Mouse (Mus musculus) testis, postnatal 14 days (tissue): ENCODE results near the gene Armc8.

ENCODE experiments used
- DNase-seq: peaks from one replicate; pipeline ENCODE4 v3.0.0; 2021; ENCODE audit warnings: low spot score

The Armc8 gene

DNA sequence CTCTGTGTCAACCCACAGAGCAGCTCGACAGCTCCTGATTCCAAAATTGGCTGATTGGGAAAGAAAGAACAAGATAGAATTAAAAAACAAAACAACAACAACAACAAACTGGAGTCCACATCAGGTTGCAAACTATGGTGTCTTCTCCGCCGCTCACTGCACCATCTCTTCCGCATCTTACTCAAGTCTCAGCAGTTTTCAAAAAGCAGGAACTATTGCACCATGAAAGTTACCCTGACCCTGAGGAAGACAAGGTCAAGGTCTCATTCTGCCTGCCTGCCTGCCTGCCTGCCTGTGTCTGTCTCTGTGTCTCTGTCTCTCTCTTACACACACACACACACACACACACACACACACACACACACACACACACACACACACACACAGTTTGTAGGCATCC, 69.4 kb downstream of the Armc8 start:
- DNase-seq: no peak

DNA sequence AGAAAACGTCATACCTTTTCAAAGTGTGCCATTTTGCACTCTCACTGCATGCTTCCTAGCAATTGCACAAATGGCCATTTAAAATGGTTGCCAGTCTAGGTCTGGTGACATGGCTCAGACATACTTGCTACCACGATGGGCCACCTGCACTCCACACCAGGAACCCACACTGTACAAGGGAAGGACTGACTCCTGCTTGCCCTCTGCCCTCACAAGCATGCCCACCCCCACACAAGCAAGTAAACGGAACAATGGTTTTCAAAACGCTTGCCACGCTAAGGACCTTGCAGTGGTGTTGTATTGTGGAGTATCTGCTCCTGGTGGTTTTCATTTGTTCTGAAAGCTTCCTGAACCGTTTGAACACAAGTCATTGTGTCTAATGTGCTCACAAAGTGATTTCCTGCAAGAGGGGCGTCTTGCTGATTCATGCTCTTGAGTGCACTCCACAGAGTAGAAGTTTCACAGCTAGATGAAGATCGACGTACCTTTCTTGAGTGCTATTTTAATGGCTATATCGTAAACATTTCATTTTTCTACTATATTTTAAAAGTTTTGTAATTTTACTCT, 76.0 kb downstream of the Armc8 start:
- DNase-seq: no peak

DNA sequence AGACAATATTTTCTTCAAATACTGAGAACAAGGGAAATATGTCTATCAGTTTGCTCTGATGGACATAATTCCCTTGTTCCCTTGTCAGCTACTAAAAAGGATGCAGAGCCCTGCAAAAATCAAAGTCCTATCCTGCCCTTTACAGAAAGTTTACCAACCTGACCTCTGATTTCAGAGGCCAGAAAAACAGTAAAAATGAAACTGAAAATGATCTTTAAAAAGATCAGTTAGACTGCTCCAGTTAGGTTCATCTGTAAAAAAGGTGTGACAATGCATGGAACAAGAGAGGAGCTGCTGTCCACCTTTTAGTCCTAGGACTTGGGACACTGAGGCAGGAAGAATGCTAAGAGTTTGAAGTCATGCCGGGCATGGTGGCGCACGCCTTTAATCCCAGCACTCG, 77.6 kb downstream of the Armc8 start:
- DNase-seq: no peak

DNA sequence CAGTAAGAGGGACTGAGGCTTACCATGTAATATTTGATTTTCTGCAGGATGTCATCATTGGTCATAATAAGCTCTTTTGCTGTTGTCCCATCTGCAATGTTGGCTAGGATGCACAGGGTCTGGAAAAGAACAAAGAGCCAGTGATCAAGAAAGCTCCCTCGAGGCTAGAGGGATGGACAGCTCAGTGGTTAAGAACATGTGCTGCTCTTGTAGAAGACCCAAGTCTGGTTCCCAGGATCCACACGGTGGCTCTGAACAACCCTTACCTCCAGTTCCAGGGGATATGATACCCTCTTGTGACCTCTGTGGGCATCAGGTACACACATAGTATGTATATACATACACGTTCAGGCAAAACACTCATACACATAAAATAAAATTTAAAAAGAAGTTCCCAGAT, 80.9 kb downstream of the Armc8 start:
- no peak for DNase-seq

DNA sequence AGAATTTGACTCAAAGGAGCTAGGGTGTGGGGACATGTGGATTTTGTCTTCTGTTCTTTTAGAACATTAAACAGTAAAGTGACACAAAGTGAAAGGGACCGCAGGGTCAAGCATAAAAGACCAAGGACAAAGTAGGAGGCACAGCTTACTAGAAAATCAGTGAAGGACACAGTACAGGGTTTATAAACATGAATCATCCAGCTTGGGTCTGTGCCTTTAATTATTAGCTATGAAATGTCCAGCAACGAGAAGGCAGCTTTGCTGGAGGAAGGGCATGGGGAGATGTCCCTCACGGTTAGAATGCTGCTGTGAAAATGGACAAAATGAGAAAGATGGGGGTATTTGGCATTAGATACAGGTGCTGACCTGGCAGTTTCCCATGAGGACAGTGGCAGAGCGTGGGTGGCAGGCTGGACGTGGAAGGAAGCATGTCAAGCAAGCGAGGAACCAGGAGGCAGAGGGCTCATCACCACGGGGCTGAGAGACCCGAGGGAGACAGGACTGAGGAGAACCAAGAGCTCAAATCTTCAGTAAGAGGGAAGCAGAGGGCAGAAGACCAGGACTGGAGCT, 81.5 kb downstream of the Armc8 start:
- no peak for DNase-seq

DNA sequence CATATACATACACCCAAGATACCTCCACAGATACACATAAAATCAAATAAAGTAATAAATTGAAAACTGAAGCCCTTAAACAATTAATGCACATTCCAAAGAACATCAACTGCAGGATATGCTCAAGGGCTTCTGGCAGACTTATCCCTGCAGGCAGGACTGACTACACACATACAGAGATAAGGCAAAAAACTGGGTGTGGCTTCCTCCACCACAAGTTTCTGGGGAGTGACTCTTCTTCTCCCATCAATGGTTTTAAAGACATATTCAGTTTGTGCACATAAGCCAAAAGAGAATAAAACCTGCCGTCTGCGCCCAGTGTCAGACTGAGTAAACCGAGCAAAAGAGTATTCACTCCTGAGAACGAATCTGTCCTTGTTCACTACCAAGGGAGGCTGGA, 83.6 kb downstream of the Armc8 start:
- DNase-seq: no peak

DNA sequence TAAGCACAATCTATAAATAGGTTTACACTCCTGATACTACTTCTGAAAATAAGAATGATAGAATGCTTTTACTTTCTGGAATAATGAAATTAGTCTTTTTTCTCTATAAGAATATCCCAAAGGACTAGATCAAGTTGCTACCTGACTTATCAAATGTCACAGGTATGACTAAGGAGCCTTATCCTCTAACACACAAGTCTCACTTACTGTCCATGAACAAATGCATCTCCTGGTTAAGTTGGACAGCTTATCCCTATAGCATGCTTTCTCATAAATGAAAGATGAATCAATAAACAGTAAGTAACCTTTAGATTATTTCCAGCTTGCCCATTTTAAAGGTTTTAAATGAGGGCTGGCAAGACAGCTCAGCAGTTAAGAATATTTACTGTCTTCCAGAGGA, 84.1 kb downstream of the Armc8 start:
- no peak for DNase-seq

DNA sequence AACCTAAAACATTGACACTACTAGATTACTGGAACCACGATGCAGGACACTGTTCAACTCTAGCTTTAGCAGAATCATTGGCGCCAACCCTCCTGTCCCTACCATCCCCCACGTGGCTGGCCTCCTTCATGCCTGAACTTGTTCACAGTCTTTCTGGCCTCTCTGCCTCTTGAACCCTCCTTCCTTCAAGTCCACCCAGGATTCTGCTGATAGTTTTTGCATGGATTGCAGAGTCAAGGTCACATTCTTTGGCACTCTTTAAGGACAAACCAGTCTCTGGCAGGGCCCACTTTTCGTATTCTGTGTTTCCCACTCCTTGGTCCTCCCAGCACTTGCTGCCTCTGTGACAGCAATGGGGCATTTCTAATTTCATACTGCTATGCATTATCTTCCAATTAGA, 85.5 kb downstream of the Armc8 start:
- DNase-seq: peak; percentile 31

DNA sequence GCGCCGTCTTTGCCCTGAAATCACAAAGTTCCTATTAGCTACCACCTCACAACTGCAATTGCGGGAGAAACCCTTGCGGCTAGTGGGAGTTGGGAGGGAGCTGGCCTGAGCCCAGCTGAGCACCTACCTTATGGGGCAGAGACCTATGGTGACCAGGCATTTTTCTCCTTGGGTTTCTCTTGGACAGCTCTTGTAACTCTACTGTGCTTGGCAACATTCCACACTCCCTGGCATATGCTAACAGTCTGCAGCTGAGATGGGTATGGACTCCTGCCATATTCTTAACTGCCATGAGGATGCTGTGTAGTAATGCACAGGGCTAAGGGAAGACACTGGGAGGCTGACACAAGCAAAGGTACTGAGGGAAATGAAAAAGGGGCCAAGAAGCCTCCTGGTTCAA, 87.9 kb downstream of the Armc8 start:
- DNase-seq: no peak

DNA sequence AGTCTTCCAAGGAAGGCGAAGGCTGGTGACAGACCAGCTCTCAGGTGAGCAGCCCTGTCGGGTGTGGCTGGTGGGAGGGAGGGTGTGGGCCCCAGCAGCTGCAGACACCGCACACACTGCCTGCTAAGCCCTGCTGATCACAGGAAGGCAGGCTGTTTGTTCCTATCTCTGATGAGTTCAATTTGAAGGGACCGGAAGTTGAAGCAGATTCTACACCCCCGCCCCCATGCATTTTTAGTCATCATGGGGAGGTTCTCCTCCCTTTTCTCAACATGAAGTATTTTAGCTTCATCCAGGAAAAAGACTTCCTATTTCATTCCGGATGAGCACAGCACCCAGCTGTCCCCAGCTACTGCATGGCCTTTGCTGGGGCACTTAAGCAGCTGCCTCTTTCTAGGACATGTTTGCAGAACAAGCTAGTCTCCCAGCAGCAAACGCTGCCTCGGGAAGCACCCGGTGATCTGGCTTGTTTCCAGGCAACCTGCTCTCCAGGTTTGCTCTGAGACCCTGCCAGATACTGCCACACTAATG, 89.5 kb downstream of the Armc8 start:
- no peak for DNase-seq

DNA sequence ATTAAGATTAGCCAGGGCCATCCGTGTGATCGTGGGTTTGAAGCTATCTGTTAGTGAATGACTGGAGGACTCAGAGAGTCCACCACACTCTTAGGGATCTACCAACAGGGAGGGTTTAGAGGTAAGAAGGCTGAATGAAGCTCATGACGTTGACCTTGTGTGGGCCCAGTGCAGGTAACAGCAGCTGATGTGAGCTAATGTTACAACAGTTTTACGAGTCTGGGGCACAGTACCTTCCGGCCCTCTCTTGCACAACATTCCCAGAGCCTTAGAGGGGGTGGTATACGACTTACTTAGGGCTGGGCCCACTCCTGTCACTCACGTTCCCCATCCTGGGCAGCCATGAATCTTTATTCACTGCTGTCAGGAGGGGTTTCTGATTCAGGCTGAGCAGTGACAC, 97.4 kb downstream of the Armc8 start:
- no peak for DNase-seq

DNA sequence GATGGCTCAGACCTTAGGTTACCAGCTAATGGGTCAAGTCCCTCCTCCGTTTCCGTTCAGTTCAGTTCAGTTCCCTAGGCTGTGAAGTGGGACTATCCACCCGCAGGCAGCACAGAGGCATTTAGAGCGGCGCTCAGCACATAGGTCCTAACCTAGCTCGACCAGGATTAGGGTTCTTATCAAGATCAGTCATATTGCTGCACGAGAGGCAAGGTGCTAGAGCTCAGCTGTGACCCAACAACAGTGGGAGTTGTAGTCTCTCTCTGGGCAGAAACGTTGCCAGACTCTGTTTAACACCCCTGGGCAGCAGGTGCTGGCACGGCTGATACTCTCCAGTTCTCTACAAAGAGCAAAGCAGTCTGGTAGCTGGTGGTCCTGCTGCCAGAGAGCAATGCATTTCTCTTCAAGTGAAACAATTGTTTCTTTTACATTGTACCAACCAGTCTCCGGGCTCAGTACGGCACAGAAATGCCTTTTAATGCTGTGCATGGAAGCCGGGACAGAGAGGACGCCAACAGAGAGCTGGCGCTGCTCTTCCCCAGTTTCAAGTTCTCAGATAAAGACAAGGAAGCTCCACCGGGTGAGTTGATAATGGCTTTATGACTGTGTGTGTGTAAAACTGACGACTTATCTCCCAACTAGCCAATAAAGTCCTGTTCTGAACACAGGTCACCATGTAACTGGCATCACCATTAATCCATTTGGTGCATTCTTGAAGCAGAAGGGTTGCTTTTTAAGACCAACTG, 98.2 kb downstream of the Armc8 start:
- DNase-seq: no peak

DNA sequence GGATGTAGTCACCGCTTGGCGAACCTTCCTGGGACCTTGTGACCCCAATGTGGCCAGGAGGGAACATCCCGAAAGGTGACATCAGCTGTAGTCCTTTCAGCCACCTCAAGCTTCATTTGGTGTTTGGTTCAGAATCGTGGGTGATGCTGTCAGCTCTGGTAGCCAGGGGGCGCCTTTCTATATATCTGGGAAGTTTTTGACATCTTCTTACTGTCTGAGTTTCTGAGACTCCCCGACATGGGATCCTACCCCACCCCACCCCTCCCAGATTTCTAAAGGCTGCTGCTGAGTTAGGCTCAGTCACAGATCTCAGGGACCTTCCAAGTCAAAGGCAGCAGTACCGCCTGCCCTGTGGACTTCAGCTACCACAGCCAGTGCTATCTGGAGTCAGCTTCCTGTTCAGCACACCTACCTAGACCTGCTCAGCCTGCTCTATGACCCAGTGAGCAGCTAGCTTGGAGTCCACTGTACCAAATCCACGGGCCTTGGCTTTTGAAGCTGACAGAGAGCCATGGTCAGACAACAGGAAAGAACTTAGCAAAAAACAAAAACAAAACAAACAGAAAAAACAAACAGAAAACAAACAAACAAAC, 98.9 kb downstream of the Armc8 start:
- DNase-seq: no peak

DNA sequence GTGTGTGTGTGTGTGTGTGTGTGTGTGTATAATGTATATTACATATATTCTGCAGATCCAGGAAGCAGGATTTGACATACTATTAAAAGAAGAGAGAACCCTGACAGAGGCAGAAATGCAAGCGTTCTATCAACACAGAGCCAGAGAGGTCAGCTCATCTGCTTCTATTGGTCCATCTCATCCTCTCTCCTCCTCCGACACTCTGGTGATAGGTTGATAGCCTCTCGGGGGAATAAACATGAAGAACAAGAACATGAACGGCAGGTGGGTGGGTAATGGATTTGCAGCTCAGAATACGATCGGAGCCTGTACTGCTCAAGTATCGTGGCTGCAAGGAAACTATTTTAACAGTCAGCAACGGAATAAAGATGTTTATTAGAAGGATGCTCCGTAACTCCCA, 100.1 kb downstream of the Armc8 start:
- no peak for DNase-seq

DNA sequence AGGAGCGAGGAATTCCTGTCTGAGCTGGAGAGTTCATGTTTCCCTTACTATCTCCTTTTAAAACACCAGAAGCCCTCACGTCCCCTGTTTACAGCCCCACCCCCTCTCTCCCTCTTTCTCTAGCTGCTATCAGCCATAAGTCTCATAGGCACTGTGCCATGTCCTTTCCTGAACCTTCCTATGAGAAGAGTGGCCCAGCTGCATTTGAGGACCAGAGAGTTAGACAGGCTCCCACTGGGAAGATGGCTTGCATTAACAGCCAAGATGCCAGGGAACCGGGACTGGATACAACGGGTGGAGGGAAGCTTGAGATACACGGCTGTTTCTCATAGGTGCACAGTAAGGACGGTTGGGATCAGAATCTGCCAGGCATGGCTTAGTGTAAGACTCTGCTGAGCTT, 103.8 kb downstream of the Armc8 start:
- DNase-seq: no peak

DNA sequence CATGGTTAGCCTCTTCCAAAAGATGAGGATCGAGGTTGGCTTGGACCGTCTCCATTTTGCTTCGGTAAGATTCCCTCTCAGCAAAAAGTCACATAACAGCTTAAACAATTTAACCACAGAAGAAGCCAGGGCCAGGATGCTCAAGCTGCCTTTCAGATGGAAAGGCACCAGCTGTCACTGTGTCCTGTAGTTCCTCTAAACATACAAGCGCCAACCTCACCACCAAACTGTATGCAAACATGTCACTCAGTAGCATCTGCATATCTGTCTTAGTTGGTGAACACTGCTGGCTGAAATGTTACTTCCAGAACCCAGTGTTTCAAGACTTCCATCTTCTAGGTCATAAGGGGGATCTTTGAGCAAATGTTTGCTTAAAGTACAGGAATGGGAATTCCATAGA, 109.0 kb downstream of the Armc8 start:
- no peak for DNase-seq

DNA sequence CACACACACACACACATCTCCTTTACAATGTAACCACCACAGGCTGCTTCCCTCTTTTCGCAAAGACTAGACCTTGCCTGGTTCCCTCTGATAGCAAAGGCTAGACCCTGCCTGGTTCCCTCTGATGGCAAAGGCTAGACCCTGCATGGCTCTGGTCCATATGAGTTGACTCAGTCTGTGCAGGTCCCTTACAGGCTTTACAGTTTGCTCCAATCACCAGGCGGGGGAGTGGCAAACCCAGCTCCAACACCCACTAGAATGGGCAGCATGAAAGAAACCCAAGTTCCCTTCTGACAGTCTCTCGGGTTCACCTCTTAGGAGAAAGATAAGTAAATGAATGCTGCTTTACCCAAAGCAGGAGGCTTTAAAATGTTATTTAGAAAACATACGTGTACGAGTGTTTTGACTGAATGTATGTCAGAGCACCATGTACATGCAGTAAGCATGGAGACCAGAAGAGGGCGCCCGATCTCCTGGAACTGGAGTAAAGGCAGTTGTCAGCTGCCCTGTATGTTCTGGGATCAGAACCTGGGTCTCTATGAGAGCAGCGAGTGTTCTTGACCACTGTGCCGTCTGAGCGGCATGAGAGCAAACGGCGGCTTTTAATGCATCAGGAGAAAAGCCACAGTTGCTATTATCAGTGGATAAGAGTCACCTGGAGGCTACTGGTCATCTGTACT, 110.0 kb downstream of the Armc8 start:
- DNase-seq: no peak

DNA sequence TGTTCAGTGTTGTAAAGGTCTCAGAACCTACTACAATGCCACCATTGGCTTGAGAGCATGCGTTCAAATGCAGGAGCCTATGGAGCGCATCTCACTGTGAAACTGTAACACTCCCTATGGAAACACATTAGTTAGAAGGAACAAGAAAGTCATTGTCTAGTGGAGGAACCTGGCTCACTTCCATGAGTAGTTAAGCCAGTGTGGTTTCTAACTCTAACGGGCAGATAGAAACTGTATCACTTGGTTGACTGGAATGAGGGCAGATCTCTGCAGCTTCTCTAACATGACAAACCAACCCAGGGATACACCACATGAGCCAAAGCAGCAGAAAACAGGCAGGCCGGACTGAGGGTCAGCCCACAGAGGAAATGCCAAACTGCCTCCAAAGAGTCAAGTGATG, 114.5 kb downstream of the Armc8 start:
- peak; percentile 52 for DNase-seq

DNA sequence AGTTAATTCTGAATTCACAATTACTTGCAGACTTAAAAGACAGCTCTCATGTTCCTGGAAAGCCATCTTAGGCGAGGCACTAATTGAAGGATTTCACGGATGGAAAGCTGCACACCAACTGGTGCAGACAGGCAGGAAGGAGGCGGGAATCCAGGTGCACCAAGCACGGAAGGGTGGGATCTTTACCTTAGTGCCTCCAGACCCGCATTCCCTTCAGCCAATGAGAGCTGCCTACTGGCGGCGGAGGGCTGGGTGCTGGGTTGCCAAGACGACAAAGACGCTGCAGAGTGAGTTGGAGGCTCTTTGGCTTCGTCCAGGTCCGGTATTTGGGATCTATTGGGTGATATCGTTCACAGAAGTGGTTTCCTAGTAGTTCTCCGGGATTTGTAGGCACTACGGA, 117.5 kb downstream of the Armc8 start, which contains the start of gene Nme9:
Gene Nme9 (plus strand): TSS at position 315 of the 400 bp plus-strand sequence.
- DNase-seq: no peak

DNA sequence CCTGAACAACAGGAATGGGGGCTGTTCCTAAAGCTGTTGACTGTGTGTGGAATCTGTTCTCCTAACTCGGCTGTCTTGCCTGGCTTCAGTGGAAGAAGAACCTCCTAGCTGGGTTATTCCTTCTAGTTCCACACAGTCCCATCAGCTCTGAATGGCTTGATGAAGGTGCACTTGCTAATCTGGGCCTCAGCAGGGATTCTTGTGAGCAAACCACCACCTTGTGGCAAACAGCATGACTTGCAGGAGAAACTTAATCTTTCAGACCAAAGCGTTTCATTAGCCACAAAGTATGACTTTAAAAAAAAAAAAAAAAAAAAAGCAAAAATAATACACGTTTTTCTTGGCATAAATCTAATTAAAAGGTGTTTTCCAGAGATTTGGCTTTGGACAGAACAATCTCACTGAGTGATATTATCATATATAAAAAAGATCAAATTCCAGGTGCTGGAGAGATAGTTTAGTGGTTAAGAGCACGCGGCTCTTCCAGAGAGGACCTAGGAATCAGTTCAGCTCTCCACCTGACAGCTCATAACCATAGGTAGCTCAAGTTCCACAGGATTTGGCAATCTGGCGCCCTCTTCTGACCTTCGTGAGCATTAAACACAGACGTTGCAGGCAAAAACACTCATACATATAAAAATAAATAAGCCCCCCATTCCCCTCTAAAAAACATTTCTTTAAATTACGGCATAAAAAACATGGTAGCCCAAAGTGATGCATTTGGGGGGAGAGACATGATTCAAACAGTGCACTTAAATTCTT, 118.6 kb downstream of the Armc8 start:
- no peak for DNase-seq

DNA sequence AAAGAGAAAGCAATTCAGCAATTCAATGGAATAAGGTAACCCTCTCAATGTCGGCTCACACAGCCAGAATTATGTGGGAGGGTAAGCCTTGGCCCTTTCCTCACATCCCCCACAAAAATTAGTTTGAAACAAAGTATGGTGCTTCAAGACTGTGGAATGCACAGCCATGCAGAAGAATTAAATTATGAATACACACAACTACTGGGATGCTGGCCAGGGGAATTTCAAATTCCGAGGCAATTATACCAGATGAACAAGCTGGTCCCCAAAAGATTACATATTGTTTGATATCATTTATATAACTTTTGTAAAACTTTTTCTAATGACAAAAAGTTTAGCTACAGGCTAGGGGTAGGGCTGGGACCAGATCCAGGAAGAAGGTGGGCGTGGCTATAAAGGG, 121.4 kb downstream of the Armc8 start:
- peak; percentile 46 for DNase-seq

DNA sequence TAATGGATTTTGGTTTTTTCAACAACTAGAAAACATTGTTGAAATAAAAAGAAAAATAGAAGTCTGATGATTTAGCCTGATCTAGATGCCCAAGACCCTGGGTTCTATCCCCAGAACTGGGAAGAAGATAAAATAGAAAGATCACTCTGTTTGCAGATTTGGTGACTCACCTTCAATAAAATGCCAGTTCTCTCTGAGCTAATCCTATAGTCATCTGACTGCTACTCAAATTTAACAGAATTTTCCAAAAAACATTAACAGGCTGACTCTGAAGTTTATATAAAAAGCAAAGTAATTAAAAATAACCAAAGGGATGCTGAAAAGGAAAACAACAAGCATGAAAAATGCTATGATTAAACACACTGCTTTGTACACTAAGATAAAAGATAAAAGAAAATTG, 122.4 kb downstream of the Armc8 start:
- no peak for DNase-seq
